19 mouse cellular contexts compared by ENCODE assay signal in genomic region chr9:77461371-77461915, GRCm38 (mm10).
A peak's percentile ranks its signal among the peaks of the same experiment; 100 is the strongest.
DNase-seq lines count a peak whose midpoint lies in the region; ATAC-seq lines count a peak whose summit lies in the region.
"Had no signal": no experiment of that assay in that cellular context is flagged by ENCODE, and none has a peak within 500 bp of the region (broad histone marks: within the 10 kb centered on the region; RNA-seq: fewer than 3 reads in every experiment).

No protein-coding gene starts in this region.

- H3K36me3 ChIP-seq in embryonic facial prominence, embryonic 12.5 days, result peaks cover 12% of the 10 kb centered on the region; the same call in 1 of the 2 replicates
- H3K36me3 ChIP-seq in embryonic facial prominence, embryonic 10.5 days (replicated peaks), result peaks cover 10% of the 10 kb centered on the region; the same call in 1 of the 2 replicates
- H3K36me3 ChIP-seq in hindbrain, embryonic 10.5 days, result peaks cover 8% of the 10 kb centered on the region; the same call in 1 of the 2 replicates
- no peaks in the 10 kb centered on the region for H3K36me3 ChIP-seq in hindbrain, embryonic 12.5 days
- H3K36me3 ChIP-seq in kidney, embryonic 14.5 days (ENCODE audit: control insufficient read depth, insufficient read depth, low read length), result no peaks in the 10 kb centered on the region
- no peaks in the 10 kb centered on the region for H3K36me3 ChIP-seq in forebrain, embryonic 16.5 days (ENCODE audit: control insufficient read depth, insufficient read depth)

- WGBS in embryonic facial prominence, embryonic 12.5 days, result 77% methylated on average over 9 of the region's 9 CpGs
- WGBS in embryonic facial prominence, embryonic 10.5 days, result 77% methylated on average over 9 of the region's 9 CpGs
- WGBS in hindbrain, embryonic 10.5 days, result 72% methylated on average over 9 of the region's 9 CpGs
- 76% methylated on average over 9 of the region's 9 CpGs for whole genome bisulfite sequencing in hindbrain, embryonic 12.5 days
- 48% methylated on average over 9 of the region's 9 CpGs for WGBS in kidney, embryonic 14.5 days
- 81% methylated on average over 9 of the region's 9 CpGs for WGBS in forebrain, embryonic 16.5 days

- H3K9ac ChIP-seq in embryonic facial prominence, embryonic 12.5 days, result no peak overlapping the region
- H3K9ac ChIP-seq in hindbrain, embryonic 12.5 days, result no peak overlapping the region
- H3K9ac ChIP-seq in kidney, embryonic 14.5 days (ENCODE audit: low read depth, low read length), result no peak overlapping the region
- H3K9ac ChIP-seq in forebrain, embryonic 16.5 days (replicated peaks; ENCODE audit: low read depth, low read length), result no peak overlapping the region
- H3K9ac ChIP-seq: forebrain, embryonic 12.5 days; liver, embryonic 14.5 days had no signal

- no peaks in the 10 kb centered on the region for H3K9me3 ChIP-seq in embryonic facial prominence, embryonic 12.5 days
- no peaks in the 10 kb centered on the region for H3K9me3 ChIP-seq in embryonic facial prominence, embryonic 10.5 days
- H3K9me3 ChIP-seq in hindbrain, embryonic 10.5 days, result no peaks in the 10 kb centered on the region
- no peaks in the 10 kb centered on the region for H3K9me3 ChIP-seq in hindbrain, embryonic 12.5 days (replicated peaks)
- H3K9me3 ChIP-seq in kidney, embryonic 14.5 days (ENCODE audit: control insufficient read depth, low read length), result no peaks in the 10 kb centered on the region
- H3K9me3 ChIP-seq in forebrain, embryonic 16.5 days (ENCODE audit: control insufficient read depth, low read length), result no peaks in the 10 kb centered on the region
- H3K9me3 ChIP-seq: forebrain, embryonic 12.5 days; megakaryocyte, embryonic 14.5 days had no signal

- H3K4me1 ChIP-seq in embryonic facial prominence, embryonic 12.5 days, result peaks cover 17% of the 10 kb centered on the region
- peaks cover 34% of the 10 kb centered on the region for H3K4me1 ChIP-seq in embryonic facial prominence, embryonic 10.5 days
- peaks cover 26% of the 10 kb centered on the region for H3K4me1 ChIP-seq in hindbrain, embryonic 10.5 days (replicated peaks)
- H3K4me1 ChIP-seq in hindbrain, embryonic 12.5 days, result peaks cover 11% of the 10 kb centered on the region
- peaks cover 26% of the 10 kb centered on the region for H3K4me1 ChIP-seq in kidney, embryonic 14.5 days (ENCODE audit: control insufficient read depth, insufficient read depth, low read length)
- peaks cover 6% of the 10 kb centered on the region for H3K4me1 ChIP-seq in forebrain, embryonic 16.5 days (replicated peaks; ENCODE audit: control insufficient read depth, insufficient read depth, low read length)

- peak; percentile 44; the same call in 1 of the 2 replicates for ATAC-seq in embryonic facial prominence, embryonic 12.5 days (ENCODE audit: insufficient number of reproducible peaks, insufficient read depth, low FRiP score, low TSS enrichment)
- ATAC-seq in hindbrain, embryonic 12.5 days (ENCODE audit: low FRiP score), result no peak
- ATAC-seq in kidney, embryonic 14.5 days (ENCODE audit: low FRiP score, low TSS enrichment), result peak; percentile 91
- no peak for ATAC-seq in forebrain, embryonic 16.5 days
- ATAC-seq in granulocyte monocyte progenitor cell, adult 5-6 weeks (replicated peaks; ENCODE audit: poor library complexity, severe bottlenecking), result no peak
- ATAC-seq: inflammation-experienced regulatory T-cells, adult 6 months had no signal

- H3K4me2 ChIP-seq in embryonic facial prominence, embryonic 12.5 days (replicated peaks), result no peak overlapping the region
- no peak overlapping the region for H3K4me2 ChIP-seq in hindbrain, embryonic 12.5 days (replicated peaks)
- no peak overlapping the region for H3K4me2 ChIP-seq in kidney, embryonic 14.5 days (replicated peaks; ENCODE audit: low read depth, low read length)
- H3K4me2 ChIP-seq in forebrain, embryonic 16.5 days (ENCODE audit: low read length), result no peak overlapping the region
- H3K4me2 ChIP-seq: forebrain, embryonic 12.5 days had no signal

- DNase-seq in embryonic facial prominence, embryonic 10.5 days (ENCODE audit: low spot score), result no peak
- no peak for DNase-seq in hindbrain, embryonic 10.5 days (ENCODE audit: low spot score)
- peak; percentile 62 to 71 for DNase-seq in kidney, postnatal 4 days
- DNase-seq: cerebellum, adult 9-10 months; gastrocnemius, postnatal 25 days; heart, postnatal 4 days; left cerebral cortex, postnatal 4 days; lung, postnatal 10 days; spleen, adult 18-20 months; thymus, adult 18-20 months had no signal

- no peak overlapping the region for H3K4me3 ChIP-seq in embryonic facial prominence, embryonic 12.5 days
- H3K4me3 ChIP-seq in embryonic facial prominence, embryonic 10.5 days, result no peak overlapping the region
- H3K4me3 ChIP-seq in hindbrain, embryonic 10.5 days, result no peak overlapping the region
- H3K4me3 ChIP-seq in hindbrain, embryonic 12.5 days, result no peak overlapping the region
- no peak overlapping the region for H3K4me3 ChIP-seq in kidney, embryonic 14.5 days (ENCODE audit: low read length)
- H3K4me3 ChIP-seq in forebrain, embryonic 16.5 days (replicated peaks; ENCODE audit: low read length), result no peak overlapping the region
- H3K4me3 ChIP-seq: forebrain, embryonic 12.5 days; megakaryocyte, embryonic 14.5 days had no signal

- no peak overlapping the region for H3K27ac ChIP-seq in embryonic facial prominence, embryonic 12.5 days
- H3K27ac ChIP-seq in embryonic facial prominence, embryonic 10.5 days (replicated peaks), result no peak overlapping the region
- peak overlapping the region; percentile 24; the same call in 1 of the 2 replicates for H3K27ac ChIP-seq in hindbrain, embryonic 10.5 days
- H3K27ac ChIP-seq in hindbrain, embryonic 12.5 days, result no peak overlapping the region
- peak overlapping the region; percentile 51 for H3K27ac ChIP-seq in kidney, embryonic 14.5 days (ENCODE audit: low read depth, low read length)
- no peak overlapping the region for H3K27ac ChIP-seq in forebrain, embryonic 16.5 days (ENCODE audit: low read length)
- H3K27ac ChIP-seq: forebrain, embryonic 12.5 days; liver, embryonic 14.5 days had no signal

- H3K27me3 ChIP-seq in embryonic facial prominence, embryonic 12.5 days, result no peaks in the 10 kb centered on the region
- no peaks in the 10 kb centered on the region for H3K27me3 ChIP-seq in embryonic facial prominence, embryonic 10.5 days (replicated peaks; ENCODE audit: low read depth, poor library complexity, severe bottlenecking)
- no peaks in the 10 kb centered on the region for H3K27me3 ChIP-seq in hindbrain, embryonic 10.5 days (ENCODE audit: insufficient read depth, poor library complexity, severe bottlenecking)
- H3K27me3 ChIP-seq in hindbrain, embryonic 12.5 days, result no peaks in the 10 kb centered on the region
- H3K27me3 ChIP-seq in kidney, embryonic 14.5 days (ENCODE audit: control insufficient read depth, insufficient read depth, low read length), result no peaks in the 10 kb centered on the region
- no peaks in the 10 kb centered on the region; the same call in 1 of the 2 replicates for H3K27me3 ChIP-seq in forebrain, embryonic 16.5 days (replicated peaks; ENCODE audit: control insufficient read depth, insufficient read depth, low read length)
- H3K27me3 ChIP-seq: megakaryocyte, embryonic 14.5 days had no signal

Comparison
In these comparisons a context has a peak if more than half of its experiments do, and no peak if none do; other contexts are left out.
1. H3K27ac ChIP-seq: peak in hindbrain, embryonic 10.5 days (single experiment) and kidney, embryonic 14.5 days (single experiment); none in embryonic facial prominence, embryonic 12.5 days (single experiment), embryonic facial prominence, embryonic 10.5 days (single experiment), hindbrain, embryonic 12.5 days (single experiment) and forebrain, embryonic 16.5 days (single experiment).
2. ATAC-seq: peak in embryonic facial prominence, embryonic 12.5 days (single experiment) and kidney, embryonic 14.5 days (single experiment); none in hindbrain, embryonic 12.5 days (single experiment), forebrain, embryonic 16.5 days (single experiment) and granulocyte monocyte progenitor cell, adult 5-6 weeks (single experiment).
3. DNase-seq: peak in kidney, postnatal 4 days (2 of 2); none in embryonic facial prominence, embryonic 10.5 days (single experiment) and hindbrain, embryonic 10.5 days (single experiment).